Mouse (Mus musculus): ENCODE measurements around the gene Samd4b.

DNA sequence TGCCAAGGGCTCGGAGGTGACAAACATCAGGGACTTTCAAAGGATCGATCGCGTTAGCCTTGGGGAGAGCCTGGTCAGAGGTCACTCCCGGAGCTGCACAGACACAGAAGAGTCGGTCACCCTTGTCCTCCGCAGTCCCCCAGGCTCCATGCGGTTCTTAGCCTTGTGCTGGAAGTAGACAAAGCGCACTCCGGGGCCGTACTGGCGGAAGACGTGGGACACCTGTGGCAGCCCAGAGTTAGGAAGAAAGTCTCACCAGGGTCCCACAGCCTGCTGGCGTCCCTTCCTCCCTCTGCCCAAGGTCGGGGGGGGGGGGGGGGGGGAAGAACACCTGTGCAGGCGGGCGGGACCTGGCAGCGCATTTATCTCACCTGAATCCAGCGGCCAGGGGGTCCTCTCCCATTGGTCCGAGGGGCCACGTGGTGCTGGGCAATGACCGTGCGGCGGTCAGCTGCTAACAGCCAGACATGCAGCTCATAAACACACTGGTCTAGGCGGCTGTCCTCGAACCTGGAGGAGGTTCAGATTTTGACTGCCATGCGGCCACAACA lies 53.8 kb downstream of the Samd4b start:
- no peak for TF ChIP-seq POLR2A (IDR thresholded peaks at IDR 0.05; ENCODE audit: borderline replicate concordance, insufficient read depth, low read length)
- no peak for TF ChIP-seq CTCF (IDR thresholded peaks at IDR 0.05; ENCODE audit: borderline replicate concordance, insufficient read depth, low read depth, low read length)
